Mouse (Mus musculus): ENCODE measurements around the gene Chil1. TPM values are rescaled to one million over a fixed set of nuclear protein-coding genes. Genes with fewer than 3 reads are reported as not detected.

Chil1 gene
- polyA plus RNA-seq, 1 experiment from 2014 or later = 0.80 TPM

DNA sequence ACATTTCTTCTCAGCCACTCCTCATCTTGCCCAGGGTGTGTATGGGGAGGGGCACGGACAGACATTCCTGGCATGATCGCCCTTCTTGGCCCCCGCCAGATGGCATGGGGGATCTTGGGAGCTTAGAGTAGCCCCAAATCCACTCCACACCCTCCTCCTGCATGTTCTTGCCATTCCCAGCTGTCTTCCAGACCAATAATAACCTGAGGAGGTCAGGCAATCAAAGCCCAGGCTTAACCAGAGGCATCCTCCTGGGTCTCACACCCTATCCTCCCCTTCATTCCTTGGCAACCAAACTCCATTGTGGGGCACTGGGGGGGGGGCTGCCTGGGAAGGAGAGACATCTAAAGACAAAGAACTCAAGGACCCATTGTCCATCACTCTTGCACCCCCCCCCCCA lies 21.6 kb upstream of the Chil1 start:
- DNase-seq (ENCODE audit: low spot score) = no peak
- Histone ChIP-seq H3K9me3 (replicated peaks) (no peaks in the 10 kb centered on the region), H3K4me1 (no peaks in the 10 kb centered on the region), H3K36me3 (no peaks in the 10 kb centered on the region), H3K4me3 (no peak overlapping the region), H3K27ac (no peak overlapping the region), H3K27me3 (ENCODE audit: low read depth, poor library complexity, severe bottlenecking) (no peaks in the 10 kb centered on the region)
- 94% methylated on average over 3 of the region's 3 CpGs for WGBS

DNA sequence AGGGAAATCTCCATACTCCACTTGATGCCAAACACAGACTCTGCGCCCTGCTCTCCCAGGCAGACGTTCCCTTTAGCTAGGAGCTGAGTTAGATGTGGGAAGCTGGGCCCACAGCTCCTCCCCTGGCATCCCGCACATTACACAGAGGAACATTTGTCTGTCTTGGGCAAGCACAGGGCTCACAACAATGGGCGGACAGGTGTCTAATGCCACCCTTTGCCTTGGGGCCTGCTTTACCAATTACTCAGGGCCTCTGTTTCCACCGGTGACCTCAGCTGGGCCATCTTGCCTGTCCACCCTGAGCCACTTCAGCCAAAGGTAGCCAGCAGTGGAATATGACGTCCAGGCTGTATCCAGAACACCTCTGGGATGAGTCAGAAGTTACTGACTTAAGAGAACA lies 20.6 kb upstream of the Chil1 start:
- Histone ChIP-seq H3K4me3 (no peak overlapping the region), H3K27me3 (ENCODE audit: low read depth, poor library complexity, severe bottlenecking) (no peaks in the 10 kb centered on the region), H3K36me3 (no peaks in the 10 kb centered on the region), H3K27ac (no peak overlapping the region), H3K4me1 (no peaks in the 10 kb centered on the region), H3K9me3 (replicated peaks) (no peaks in the 10 kb centered on the region)
- 84% methylated on average over 6 of the region's 6 CpGs for WGBS
- no peak for DNase-seq (ENCODE audit: low spot score)

- Histone ChIP-seq H3K4me3 (no peak overlapping the region), H3K4me1 (no peaks in the 10 kb centered on the region), H3K36me3 (no peaks in the 10 kb centered on the region), H3K27me3 (ENCODE audit: low read depth, poor library complexity, severe bottlenecking) (no peaks in the 10 kb centered on the region), H3K27ac (no peak overlapping the region), H3K9me3 (replicated peaks) (no peaks in the 10 kb centered on the region)
- 85% methylated on average over 6 of the region's 6 CpGs for WGBS
- no peak for DNase-seq (ENCODE audit: low spot score)
These were observed 19.3 kb upstream of the Chil1 start for GRCm38 (mm10) chr1:134162510-134163225.

DNA sequence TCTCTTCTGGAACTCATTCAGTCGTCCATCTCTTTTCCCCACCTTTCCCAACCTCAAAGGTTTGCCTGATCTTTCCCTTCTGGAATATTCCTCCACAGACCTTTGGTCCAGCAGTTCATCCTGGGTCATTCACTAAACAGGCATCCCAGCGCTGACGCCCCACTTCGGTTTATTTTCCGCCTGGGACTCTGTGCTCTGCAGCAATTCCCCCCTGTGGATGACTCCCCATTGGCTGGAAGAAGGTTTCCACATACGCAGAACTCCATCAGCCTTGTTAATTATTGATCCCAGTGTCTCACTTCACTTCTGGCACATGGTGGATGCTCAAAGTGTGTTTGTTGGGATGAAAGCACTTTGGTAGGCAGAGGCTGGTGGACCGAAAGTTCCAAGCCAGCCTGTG lies 18.5 kb upstream of the Chil1 start:
- Histone ChIP-seq H3K4me3 (no peak overlapping the region), H3K36me3 (no peaks in the 10 kb centered on the region), H3K4me1 (no peaks in the 10 kb centered on the region), H3K9me3 (replicated peaks) (no peaks in the 10 kb centered on the region), H3K27me3 (ENCODE audit: low read depth, poor library complexity, severe bottlenecking) (no peaks in the 10 kb centered on the region), H3K27ac (no peak overlapping the region)
- no peak for DNase-seq (ENCODE audit: low spot score)
- WGBS = 91% methylated on average over 7 of the region's 7 CpGs

DNA sequence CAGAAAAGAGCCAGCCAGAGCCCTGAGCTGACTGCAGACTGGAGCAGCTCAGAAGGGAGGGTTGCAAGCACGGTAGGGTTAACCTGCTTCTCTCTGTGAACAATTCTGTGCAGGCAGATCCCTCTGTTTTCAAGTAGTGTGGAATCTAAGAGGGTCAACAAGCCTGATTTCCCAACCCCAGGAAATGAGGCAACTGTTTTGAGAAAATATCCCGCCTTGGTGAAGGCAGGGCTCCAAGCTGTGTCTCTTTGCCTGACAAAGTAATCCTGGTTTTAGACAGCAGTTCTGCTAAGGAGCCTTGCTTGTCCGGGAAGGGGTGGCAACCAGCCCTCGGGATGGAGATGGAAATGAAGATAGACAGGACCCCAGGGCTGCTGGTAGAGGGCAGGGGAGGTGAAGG lies 17.5 kb upstream of the Chil1 start:
- no peaks in the 10 kb centered on the region for H3K36me3 ChIP-seq
- WGBS = 76% methylated on average over 4 of the region's 4 CpGs
- no peak overlapping the region for H3K27ac ChIP-seq
- no peak for DNase-seq (ENCODE audit: low spot score)
- H3K4me1 ChIP-seq = no peaks in the 10 kb centered on the region
- H3K4me3 ChIP-seq = no peak overlapping the region
- no peaks in the 10 kb centered on the region for H3K9me3 ChIP-seq (replicated peaks)
- H3K27me3 ChIP-seq (ENCODE audit: low read depth, poor library complexity, severe bottlenecking) = no peaks in the 10 kb centered on the region

- Histone ChIP-seq H3K36me3 (no peaks in the 10 kb centered on the region), H3K27me3 (ENCODE audit: low read depth, poor library complexity, severe bottlenecking) (no peaks in the 10 kb centered on the region), H3K27ac (no peak overlapping the region), H3K4me3 (no peak overlapping the region), H3K4me1 (no peaks in the 10 kb centered on the region), H3K9me3 (replicated peaks) (no peaks in the 10 kb centered on the region)
- 93% methylated on average over 3 of the region's 3 CpGs for WGBS
- DNase-seq (ENCODE audit: low spot score) = no peak
These were observed 15.4 kb upstream of the Chil1 start for GRCm38 (mm10) chr1:134166547-134166946.

- no peaks in the 10 kb centered on the region for H3K4me1 ChIP-seq
- whole genome bisulfite sequencing = 75% methylated on average over 14 of the region's 14 CpGs
- DNase-seq (ENCODE audit: low spot score) = no peak
- no peak overlapping the region for H3K4me3 ChIP-seq
- H3K36me3 ChIP-seq = no peaks in the 10 kb centered on the region
- no peaks in the 10 kb centered on the region for H3K9me3 ChIP-seq (replicated peaks)
- H3K27me3 ChIP-seq (ENCODE audit: low read depth, poor library complexity, severe bottlenecking) = no peaks in the 10 kb centered on the region
- no peak overlapping the region for H3K27ac ChIP-seq
These were observed 14.3 kb upstream of the Chil1 start for GRCm38 (mm10) chr1:134167416-134168305.

DNA sequence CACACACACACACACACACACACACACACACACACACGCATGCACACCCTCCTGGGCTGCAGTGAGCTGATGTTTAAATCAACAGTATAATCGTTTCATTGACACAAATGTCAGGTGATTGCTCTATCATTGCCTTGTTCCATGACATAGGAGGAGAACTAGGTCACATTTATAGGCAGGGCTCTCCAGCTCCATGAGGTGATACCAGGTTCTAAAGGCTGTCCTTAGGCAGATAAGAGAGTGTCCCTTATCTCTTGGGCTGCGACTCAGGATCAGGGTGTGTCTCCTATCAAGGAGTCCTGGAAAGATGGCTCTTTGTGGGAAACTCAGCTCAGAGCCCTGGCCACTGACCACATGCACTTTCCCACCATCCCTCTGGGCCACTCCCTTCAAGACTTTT lies 13.4 kb upstream of the Chil1 start:
- Histone ChIP-seq H3K9me3 (replicated peaks) (no peaks in the 10 kb centered on the region), H3K4me3 (no peak overlapping the region), H3K27ac (no peak overlapping the region), H3K36me3 (no peaks in the 10 kb centered on the region), H3K4me1 (no peaks in the 10 kb centered on the region), H3K27me3 (ENCODE audit: low read depth, poor library complexity, severe bottlenecking) (no peaks in the 10 kb centered on the region)
- 88% methylated on average over 3 of the region's 3 CpGs for WGBS
- no peak for DNase-seq (ENCODE audit: low spot score)

DNA sequence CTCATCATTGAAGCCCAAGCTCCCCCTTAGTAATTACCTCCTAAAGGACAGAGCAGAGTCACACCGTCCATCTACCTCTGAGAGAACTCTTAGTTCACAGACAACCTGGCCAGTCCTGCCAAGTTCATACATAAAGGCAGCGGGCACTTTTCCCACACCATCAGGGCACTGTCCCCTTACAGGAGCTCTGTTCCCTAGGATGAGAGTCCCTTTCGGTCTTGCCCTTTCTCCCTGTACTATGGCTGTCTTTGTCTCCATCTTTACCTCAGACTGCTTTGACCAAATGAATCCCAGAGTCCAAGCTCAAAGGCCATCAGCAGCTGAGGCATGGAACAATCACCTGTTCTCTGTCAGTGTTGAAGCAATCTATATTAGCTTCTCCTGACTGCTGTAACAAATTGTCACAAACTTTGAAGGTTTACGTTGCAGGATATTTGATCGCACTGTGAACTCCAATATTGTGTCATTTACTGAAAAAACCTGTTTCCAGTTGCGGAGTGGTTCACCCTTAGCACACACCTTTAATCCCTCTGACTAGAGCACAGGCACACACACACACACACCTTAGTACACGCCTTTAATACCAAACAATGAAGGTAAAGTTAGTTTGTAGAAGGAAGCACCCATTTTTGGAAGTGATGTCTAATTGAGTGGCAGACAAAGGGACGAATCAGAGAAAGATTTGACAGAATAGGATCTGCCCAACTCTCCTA lies 12.8 kb upstream of the Chil1 start:
- DNase-seq (ENCODE audit: low spot score) = no peak
- Histone ChIP-seq H3K36me3 (no peaks in the 10 kb centered on the region), H3K4me1 (no peaks in the 10 kb centered on the region), H3K27me3 (ENCODE audit: low read depth, poor library complexity, severe bottlenecking) (no peaks in the 10 kb centered on the region), H3K27ac (no peak overlapping the region), H3K4me3 (no peak overlapping the region), H3K9me3 (replicated peaks) (no peaks in the 10 kb centered on the region)
- 92% methylated on average over 8 of the region's 8 CpGs for WGBS

DNA sequence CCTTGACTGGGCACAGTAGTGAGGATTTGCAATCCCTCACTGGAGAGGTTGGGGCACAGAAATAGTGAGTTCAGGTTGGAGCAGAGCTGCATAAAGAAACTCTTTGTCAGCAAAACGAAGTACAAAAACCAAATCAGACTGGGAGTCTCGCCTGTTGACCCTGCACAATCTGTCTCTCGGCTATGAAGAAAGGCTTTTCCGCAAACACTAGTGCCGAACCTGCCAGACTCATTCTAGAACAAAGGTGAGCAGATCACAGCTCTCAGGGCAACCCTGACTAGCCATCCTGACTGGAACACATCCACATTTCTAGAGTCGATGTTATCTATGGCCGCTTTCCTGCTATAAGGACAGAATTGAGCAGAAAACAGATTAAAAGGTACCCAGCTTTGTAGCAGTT lies 8.9 kb upstream of the Chil1 start:
- 80% methylated on average over 7 of the region's 7 CpGs for WGBS
- no peak overlapping the region for H3K4me3 ChIP-seq
- no peaks in the 10 kb centered on the region for H3K9me3 ChIP-seq (replicated peaks)
- H3K27me3 ChIP-seq (ENCODE audit: low read depth, poor library complexity, severe bottlenecking) = no peaks in the 10 kb centered on the region
- H3K27ac ChIP-seq = no peak overlapping the region
- no peaks in the 10 kb centered on the region for H3K36me3 ChIP-seq
- H3K4me1 ChIP-seq = 0 out of 2 replicates have a peak, but pooled peaks cover 3% of the 10 kb centered on the region
- no peak for DNase-seq (ENCODE audit: low spot score)

DNA sequence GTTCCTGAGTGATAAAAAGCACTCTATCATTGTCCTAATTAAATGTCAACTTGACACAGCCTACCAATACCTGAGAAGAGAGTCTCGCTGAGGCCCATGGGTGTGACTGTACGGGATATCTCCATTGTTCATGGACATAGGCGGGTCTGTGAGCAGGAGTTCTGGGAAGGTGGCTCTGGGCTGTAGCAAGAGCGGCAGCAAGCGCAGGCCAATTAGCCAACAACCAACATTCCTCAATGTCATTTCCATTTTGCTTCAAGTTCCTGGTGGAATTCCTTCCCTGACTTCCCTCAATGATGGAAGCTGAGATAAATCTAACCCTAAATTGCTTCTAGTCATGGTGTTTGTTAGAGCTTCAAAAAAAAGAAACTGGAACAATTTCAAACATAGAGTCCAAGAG lies 4.0 kb upstream of the Chil1 start:
- WGBS = 91% methylated on average over 5 of the region's 5 CpGs
- no peaks in the 10 kb centered on the region for H3K27me3 ChIP-seq (ENCODE audit: low read depth, poor library complexity, severe bottlenecking)
- no peak for DNase-seq (ENCODE audit: low spot score)

GRCm38 (mm10) chr1:134184089-134184488 lies 2.1 kb downstream of the Chil1 start:
- WGBS = 91% methylated on average over 4 of the region's 4 CpGs
- no peaks in the 10 kb centered on the region for H3K9me3 ChIP-seq (replicated peaks)

More for the DNA sequence above, 4.0 kb upstream of the Chil1 start:
- Histone ChIP-seq H3K4me1 (peaks cover 17% of the 10 kb centered on the region), H3K4me3 (no peak overlapping the region), H3K9me3 (replicated peaks) (no peaks in the 10 kb centered on the region), H3K27ac (no peak overlapping the region), H3K36me3 (no peaks in the 10 kb centered on the region)

GRCm38 (mm10) chr1:134188217-134188616 lies 6.2 kb downstream of the Chil1 start:
- Histone ChIP-seq H3K36me3 (no peaks in the 10 kb centered on the region), H3K4me1 (peaks cover 13% of the 10 kb centered on the region), H3K4me3 (no peak overlapping the region), H3K9me3 (replicated peaks) (no peaks in the 10 kb centered on the region), H3K27ac (no peak overlapping the region), H3K27me3 (ENCODE audit: low read depth, poor library complexity, severe bottlenecking) (peaks cover 31% of the 10 kb centered on the region)
- 88% methylated on average over 5 of the region's 5 CpGs for WGBS
- DNase-seq (ENCODE audit: low spot score) = no peak

More at GRCm38 (mm10) chr1:134184089-134184488, 2.1 kb downstream of the Chil1 start:
- peaks cover 15% of the 10 kb centered on the region for H3K4me1 ChIP-seq
- no peak overlapping the region for H3K4me3 ChIP-seq
- peaks cover 20% of the 10 kb centered on the region for H3K27me3 ChIP-seq (ENCODE audit: low read depth, poor library complexity, severe bottlenecking)
- DNase-seq (ENCODE audit: low spot score) = no peak
- H3K27ac ChIP-seq = no peak overlapping the region
- no peaks in the 10 kb centered on the region for H3K36me3 ChIP-seq
